Mouse (Mus musculus): ENCODE data around the gene Ephb4.

- TF ChIP-seq CTCF (IDR thresholded peaks at IDR 0.05; ENCODE audit: low read depth, low read length) (no peak), TAL1 (conservative IDR thresholded peaks at IDR 0.05; ENCODE audit: low read depth, low read length) (no peak)
Observed at GRCm38 (mm10) chr5:137354091-137354490, 4.2 kb downstream of the Ephb4 start.

All from G1E (cell line).